Mouse (Mus musculus): ENCODE data around the gene Eya2. TPM values are rescaled to one million over a fixed set of nuclear protein-coding genes. Genes with fewer than 3 reads are reported as not detected.

The Eya2 gene
- polyA plus RNA-seq, 2 experiments: 18.8 to 32.6 TPM

GRCm38 (mm10) chr2:165768805-165769358, 174.1 kb downstream of the Eya2 start:
- Histone ChIP-seq H3K9ac (ENCODE audit: low read depth, low read length, severe bottlenecking) (0 out of 2 replicates have a peak overlapping the region, but pooled peaks have one; percentile 7), H3K4me3 (replicated peaks; ENCODE audit: low read length) (no peak overlapping the region), H3K9me3 (ENCODE audit: control insufficient read depth, low read length) (no peaks in the 10 kb centered on the region), H3K27ac (replicated peaks; ENCODE audit: low read depth, low read length) (no peak overlapping the region), H3K4me2 (replicated peaks; ENCODE audit: low read depth, low read length, severe bottlenecking) (no peak overlapping the region), H3K4me1 (ENCODE audit: control insufficient read depth, insufficient read depth, low read length) (no peaks in the 10 kb centered on the region), H3K36me3 (ENCODE audit: control insufficient read depth, insufficient read depth, low read length) (no peaks in the 10 kb centered on the region; the same call in 1 of the 2 replicates), H3K27me3 (ENCODE audit: control insufficient read depth, insufficient read depth, low read length) (no peaks in the 10 kb centered on the region)
- DNase-seq (ENCODE audit: low spot score): no peak
- ATAC-seq (ENCODE audit: low FRiP score, low read depth): no peak
- no peak for TF ChIP-seq POLR2A (IDR thresholded peaks at IDR 0.05; ENCODE audit: borderline replicate concordance, extremely low read depth, insufficient read depth, insufficient read length)
- WGBS: 49% methylated on average over 10 of the region's 11 CpGs

- no peaks in the 10 kb centered on the region for H3K4me1 ChIP-seq (ENCODE audit: control insufficient read depth, insufficient read depth, low read length)
- DNase-seq (ENCODE audit: low spot score): no peak
- no peak overlapping the region for H3K4me3 ChIP-seq (replicated peaks; ENCODE audit: low read length)
- 0 out of 2 replicates have a peak overlapping the region, but pooled peaks have one; percentile 7 for H3K9ac ChIP-seq (ENCODE audit: low read depth, low read length, severe bottlenecking)
- WGBS: 40% methylated on average over 8 of the region's 10 CpGs
- no peak for ATAC-seq (ENCODE audit: low FRiP score, low read depth)
- no peaks in the 10 kb centered on the region; the same call in 1 of the 2 replicates for H3K36me3 ChIP-seq (ENCODE audit: control insufficient read depth, insufficient read depth, low read length)
- H3K9me3 ChIP-seq (ENCODE audit: control insufficient read depth, low read length): no peaks in the 10 kb centered on the region
- no peaks in the 10 kb centered on the region for H3K27me3 ChIP-seq (ENCODE audit: control insufficient read depth, insufficient read depth, low read length)
- no peak overlapping the region for H3K4me2 ChIP-seq (replicated peaks; ENCODE audit: low read depth, low read length, severe bottlenecking)
- H3K27ac ChIP-seq (replicated peaks; ENCODE audit: low read depth, low read length): no peak overlapping the region
- TF ChIP-seq POLR2A (IDR thresholded peaks at IDR 0.05; ENCODE audit: borderline replicate concordance, extremely low read depth, insufficient read depth, insufficient read length): no peak
Measured at GRCm38 (mm10) chr2:165769375-165769948, 174.6 kb downstream of the Eya2 start.

GRCm38 (mm10) chr2:165778927-165779326, 184.1 kb downstream of the Eya2 start:
- H3K27me3 ChIP-seq (ENCODE audit: control insufficient read depth, insufficient read depth, low read length): no peaks in the 10 kb centered on the region
- peak; percentile 53; the same call in 1 of the 2 replicates for ATAC-seq (ENCODE audit: low FRiP score, low read depth)
- no peaks in the 10 kb centered on the region for H3K9me3 ChIP-seq (ENCODE audit: control insufficient read depth, low read length)
- WGBS: 25% methylated on average over 6 of the region's 6 CpGs
- peaks cover 18% of the 10 kb centered on the region for H3K36me3 ChIP-seq (ENCODE audit: control insufficient read depth, insufficient read depth, low read length)
- DNase-seq (ENCODE audit: low spot score): peak; percentile 91
- no peak overlapping the region for H3K27ac ChIP-seq (replicated peaks; ENCODE audit: low read depth, low read length)
- no peak overlapping the region for H3K9ac ChIP-seq (ENCODE audit: low read depth, low read length, severe bottlenecking)
- no peak overlapping the region for H3K4me2 ChIP-seq (replicated peaks; ENCODE audit: low read depth, low read length, severe bottlenecking)
- no peaks in the 10 kb centered on the region for H3K4me1 ChIP-seq (ENCODE audit: control insufficient read depth, insufficient read depth, low read length)
- H3K4me3 ChIP-seq (replicated peaks; ENCODE audit: low read length): no peak overlapping the region
- no peak for TF ChIP-seq POLR2A (IDR thresholded peaks at IDR 0.05; ENCODE audit: borderline replicate concordance, extremely low read depth, insufficient read depth, insufficient read length)

- TF ChIP-seq POLR2A (IDR thresholded peaks at IDR 0.05; ENCODE audit: borderline replicate concordance, extremely low read depth, insufficient read depth, insufficient read length): peak; percentile 19; the same call in 1 of the 2 replicates
- ATAC-seq (ENCODE audit: low FRiP score, low read depth) (0 out of 2 replicates have a peak, but pooled peaks have one; percentile 11), DNase-seq (ENCODE audit: low spot score) (peak; percentile 86)
- H3K27me3 ChIP-seq (ENCODE audit: control insufficient read depth, insufficient read depth, low read length): no peaks in the 10 kb centered on the region
- H3K9ac ChIP-seq (ENCODE audit: low read depth, low read length, severe bottlenecking): no peak overlapping the region
- no peak overlapping the region for H3K27ac ChIP-seq (replicated peaks; ENCODE audit: low read depth, low read length)
- peaks cover 49% of the 10 kb centered on the region for H3K36me3 ChIP-seq (ENCODE audit: control insufficient read depth, insufficient read depth, low read length)
- H3K9me3 ChIP-seq (ENCODE audit: control insufficient read depth, low read length): no peaks in the 10 kb centered on the region
- H3K4me3 ChIP-seq (replicated peaks; ENCODE audit: low read length): no peak overlapping the region
- 42% methylated on average over 5 of the region's 5 CpGs for whole genome bisulfite sequencing
- no peaks in the 10 kb centered on the region for H3K4me1 ChIP-seq (ENCODE audit: control insufficient read depth, insufficient read depth, low read length)
- no peak overlapping the region for H3K4me2 ChIP-seq (replicated peaks; ENCODE audit: low read depth, low read length, severe bottlenecking)
Measured at GRCm38 (mm10) chr2:165782324-165782723, 187.5 kb downstream of the Eya2 start.

- no peaks in the 10 kb centered on the region for H3K9me3 ChIP-seq (ENCODE audit: control insufficient read depth, low read length)
- H3K27me3 ChIP-seq (ENCODE audit: control insufficient read depth, insufficient read depth, low read length): no peaks in the 10 kb centered on the region
- H3K4me1 ChIP-seq (ENCODE audit: control insufficient read depth, insufficient read depth, low read length): no peaks in the 10 kb centered on the region; the same call in 1 of the 2 replicates
- DNase-seq (ENCODE audit: low spot score): no peak
- no peak overlapping the region for H3K4me3 ChIP-seq (replicated peaks; ENCODE audit: low read length)
- no peak overlapping the region for H3K4me2 ChIP-seq (replicated peaks; ENCODE audit: low read depth, low read length, severe bottlenecking)
- peaks cover 80% of the 10 kb centered on the region for H3K36me3 ChIP-seq (ENCODE audit: control insufficient read depth, insufficient read depth, low read length)
- ATAC-seq (ENCODE audit: low FRiP score, low read depth): no peak
- no peak overlapping the region for H3K9ac ChIP-seq (ENCODE audit: low read depth, low read length, severe bottlenecking)
- H3K27ac ChIP-seq (replicated peaks; ENCODE audit: low read depth, low read length): no peak overlapping the region
- 89% methylated on average over 20 of the region's 20 CpGs for WGBS
- TF ChIP-seq POLR2A (IDR thresholded peaks at IDR 0.05; ENCODE audit: borderline replicate concordance, extremely low read depth, insufficient read depth, insufficient read length): no peak
Measured at GRCm38 (mm10) chr2:165785312-165786036, 190.6 kb downstream of the Eya2 start.
